Mouse (Mus musculus): ENCODE measurements around the gene Rbpjl. TPM values are rescaled to one million over a fixed set of nuclear protein-coding genes. Genes with fewer than 3 reads are reported as not detected.

Rbpjl gene
- polyA plus RNA-seq, 1 experiment from 2014 or later = not detected

DNA sequence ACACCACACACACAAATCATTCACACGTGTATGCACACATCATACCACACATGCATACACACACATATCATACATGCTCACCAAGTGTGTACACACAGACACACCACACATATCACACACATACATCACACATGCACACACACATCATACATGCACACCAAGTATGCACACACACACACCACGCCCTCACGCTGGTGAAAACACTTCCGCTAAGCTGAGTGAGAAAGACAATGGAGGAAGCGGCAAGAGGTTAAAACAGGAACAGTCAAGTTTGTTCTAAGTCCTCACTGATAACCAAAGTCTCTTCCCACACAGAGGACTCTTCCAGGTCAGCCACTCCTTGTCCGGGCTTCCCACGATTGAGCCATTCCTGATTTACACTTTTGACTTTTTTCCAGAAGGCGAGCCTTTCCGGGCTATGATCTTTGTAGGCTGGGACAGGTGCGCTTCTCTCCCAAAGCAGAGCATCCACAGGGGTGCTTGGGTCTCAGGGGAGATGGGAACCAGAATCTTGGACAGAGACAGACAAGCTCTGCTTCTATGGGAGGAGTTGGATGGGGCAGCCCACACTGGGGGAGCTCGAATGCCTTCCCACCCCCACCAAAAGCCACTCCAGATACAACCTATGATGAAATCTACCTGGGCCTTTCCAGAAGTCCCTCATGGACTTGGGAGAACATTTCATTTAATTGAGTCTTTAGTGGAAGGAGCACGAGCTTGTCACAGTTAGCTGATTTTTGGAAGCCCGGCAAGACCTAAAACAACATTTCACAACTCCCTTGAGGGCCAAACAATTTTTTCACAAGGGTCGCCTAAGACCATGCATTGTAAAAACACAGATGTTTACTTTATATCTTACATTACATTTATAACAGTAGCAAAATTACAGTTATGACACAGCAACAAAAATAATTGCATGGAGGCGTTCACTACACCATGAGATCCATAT, 25.2 kb upstream of the Rbpjl start:
- no peak overlapping the region for H3K27ac ChIP-seq
- H3K9ac ChIP-seq = no peak overlapping the region
- WGBS (ENCODE audit: insufficient replicate concordance) = 72% methylated on average over 15 of the region's 15 CpGs
- H3K36me3 ChIP-seq = no peaks in the 10 kb centered on the region
- H3K4me3 ChIP-seq = no peak overlapping the region
- H3K4me1 ChIP-seq = no peaks in the 10 kb centered on the region
- no peaks in the 10 kb centered on the region for H3K9me3 ChIP-seq (replicated peaks)
- H3K4me2 ChIP-seq = no peak overlapping the region
- H3K27me3 ChIP-seq (replicated peaks) = 0 out of 2 replicates have a peak, but pooled peaks cover under 1% of the 10 kb centered on the region
- ATAC-seq = no peak

DNA sequence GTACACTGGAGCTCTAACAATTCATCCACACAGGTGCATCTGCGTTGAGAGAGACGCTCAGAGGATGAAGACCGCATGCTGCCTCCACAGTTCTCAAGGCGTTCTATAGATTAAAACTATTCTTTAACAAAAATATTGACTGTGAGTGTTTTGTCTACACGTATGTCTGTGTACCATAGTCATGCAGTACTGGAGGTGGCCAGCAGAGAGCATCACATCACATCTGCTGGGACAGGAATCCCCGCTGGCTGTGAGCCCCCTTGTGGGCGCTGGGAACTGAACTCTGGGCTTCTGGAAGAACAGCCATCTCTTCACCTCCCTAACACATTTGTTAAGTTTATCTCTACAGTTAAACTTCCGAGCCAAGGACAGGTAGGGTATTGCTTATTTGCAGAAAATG, 21.2 kb upstream of the Rbpjl start:
- Histone ChIP-seq H3K4me1 (no peaks in the 10 kb centered on the region), H3K4me3 (no peak overlapping the region), H3K9me3 (replicated peaks) (no peaks in the 10 kb centered on the region), H3K36me3 (no peaks in the 10 kb centered on the region), H3K9ac (no peak overlapping the region), H3K27ac (no peak overlapping the region), H3K4me2 (no peak overlapping the region), H3K27me3 (replicated peaks) (peaks cover 17% of the 10 kb centered on the region; the same call in 1 of the 2 replicates)
- no peak for ATAC-seq
- 62% methylated on average over 8 of the region's 8 CpGs for WGBS (ENCODE audit: insufficient replicate concordance)

DNA sequence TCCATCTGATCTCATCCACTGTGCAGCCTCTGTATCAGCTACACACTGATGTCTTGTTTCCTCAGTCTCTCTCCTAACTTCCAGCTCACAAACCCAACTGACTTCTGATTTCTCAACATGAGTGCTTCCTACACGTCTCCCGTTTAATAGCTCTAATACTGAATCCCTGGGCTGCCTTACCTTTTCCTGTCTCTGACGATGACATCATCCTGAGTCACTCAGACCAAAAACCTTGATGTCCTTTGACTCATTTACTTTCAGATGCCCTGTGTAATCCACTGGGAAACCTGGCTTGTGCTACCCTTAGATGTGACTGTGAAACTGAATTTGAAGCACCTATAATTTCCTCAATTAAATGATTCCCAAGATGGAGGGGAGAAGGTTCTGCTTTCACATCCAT, 20.0 kb upstream of the Rbpjl start:
- no peaks in the 10 kb centered on the region for H3K4me1 ChIP-seq
- H3K4me2 ChIP-seq = no peak overlapping the region
- H3K4me3 ChIP-seq = no peak overlapping the region
- H3K9ac ChIP-seq = no peak overlapping the region
- H3K27me3 ChIP-seq (replicated peaks) = peaks cover 27% of the 10 kb centered on the region
- H3K36me3 ChIP-seq = no peaks in the 10 kb centered on the region
- 44% methylated on average over 3 of the region's 3 CpGs for WGBS (ENCODE audit: insufficient replicate concordance)
- no peak for ATAC-seq
- no peak overlapping the region for H3K27ac ChIP-seq
- H3K9me3 ChIP-seq (replicated peaks) = no peaks in the 10 kb centered on the region

DNA sequence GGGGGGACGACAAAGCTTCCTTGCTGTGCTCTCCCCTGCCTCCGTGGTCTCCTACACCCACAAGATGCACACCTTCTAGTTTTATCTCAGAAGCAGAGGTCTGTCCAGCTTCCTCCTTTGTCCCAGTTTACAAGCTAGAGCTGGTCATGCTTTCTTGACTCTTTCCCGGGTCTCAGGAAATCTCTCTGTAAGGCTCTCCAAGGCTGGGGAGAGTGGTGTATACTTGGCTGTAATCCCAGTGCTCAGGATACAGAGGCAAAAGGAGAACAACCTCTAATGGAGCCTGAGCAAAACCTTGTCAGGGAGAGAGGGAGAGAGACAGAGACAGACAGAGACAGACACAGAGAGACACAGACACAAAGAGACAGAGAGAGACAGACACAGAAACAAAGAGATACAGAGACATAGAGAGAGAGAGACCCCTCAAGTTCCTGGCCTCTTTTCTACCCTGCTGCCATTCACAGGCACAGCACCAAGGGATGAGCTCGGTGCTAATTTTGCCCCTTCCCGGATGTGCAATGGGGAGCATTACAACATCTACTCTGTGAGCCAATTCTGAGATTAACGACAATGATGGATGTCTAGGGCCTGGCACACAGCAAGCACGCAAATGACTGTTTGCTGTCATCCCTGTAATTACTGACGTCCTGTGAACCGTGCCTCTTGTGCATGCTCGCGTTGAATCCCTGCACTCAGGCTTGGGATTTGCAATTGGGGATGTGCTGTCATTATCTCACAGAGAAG, 19.1 kb upstream of the Rbpjl start:
- no peak overlapping the region for H3K27ac ChIP-seq
- no peaks in the 10 kb centered on the region for H3K9me3 ChIP-seq (replicated peaks)

DNA sequence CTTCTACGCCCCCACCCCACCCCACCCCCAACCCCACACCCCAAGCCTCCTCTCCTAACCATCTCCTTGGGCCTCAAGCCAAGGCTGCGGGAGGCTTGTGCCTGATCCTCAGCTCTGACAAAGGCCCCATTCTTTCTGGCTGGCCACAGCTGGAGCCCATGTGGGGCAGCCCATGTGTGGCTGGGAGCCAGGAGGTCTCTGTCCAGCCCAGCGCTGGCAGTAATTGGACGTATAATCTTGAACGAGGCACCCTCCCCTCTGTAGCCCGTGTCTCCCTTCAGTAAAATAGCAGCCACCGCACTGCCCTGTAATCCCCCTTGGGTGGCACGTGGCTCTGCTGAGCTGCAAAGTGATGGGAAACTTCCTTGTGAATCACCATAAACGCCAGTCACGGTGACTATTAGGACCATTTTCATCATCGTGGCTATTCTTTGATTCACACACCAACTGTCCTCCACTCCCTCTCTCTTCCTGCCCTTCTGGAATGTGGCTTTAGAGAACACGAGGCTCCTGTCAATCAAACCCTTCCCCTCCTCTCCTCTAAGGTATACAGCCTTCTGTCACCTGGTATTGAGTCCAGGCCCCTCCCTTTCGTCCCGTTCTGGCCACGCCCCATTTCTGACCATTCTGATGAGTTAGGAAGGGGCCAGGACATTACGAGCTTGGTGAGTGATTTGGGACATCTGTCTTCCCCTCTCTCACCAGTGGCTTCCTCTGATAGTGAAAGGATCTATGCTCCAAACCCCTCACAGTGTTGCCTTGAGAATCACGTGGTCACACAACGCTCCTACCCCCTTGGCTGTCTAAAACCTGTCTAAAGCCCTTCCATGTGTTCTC, 16.8 kb upstream of the Rbpjl start:
- ATAC-seq = no peak
- no peaks in the 10 kb centered on the region for H3K9me3 ChIP-seq (replicated peaks)
- no peak overlapping the region for H3K9ac ChIP-seq
- H3K36me3 ChIP-seq = no peaks in the 10 kb centered on the region
- 23% methylated on average over 18 of the region's 18 CpGs for WGBS (ENCODE audit: insufficient replicate concordance)
- no peak overlapping the region for H3K4me3 ChIP-seq
- no peak overlapping the region for H3K4me2 ChIP-seq
- no peaks in the 10 kb centered on the region for H3K4me1 ChIP-seq
- no peak overlapping the region for H3K27ac ChIP-seq
- H3K27me3 ChIP-seq (replicated peaks) = peaks cover 55% of the 10 kb centered on the region

More for the DNA sequence above, 19.1 kb upstream of the Rbpjl start:
- no peaks in the 10 kb centered on the region for H3K36me3 ChIP-seq
- no peak overlapping the region for H3K9ac ChIP-seq
- peaks cover 36% of the 10 kb centered on the region for H3K27me3 ChIP-seq (replicated peaks)
- H3K4me3 ChIP-seq = no peak overlapping the region
- H3K4me1 ChIP-seq = no peaks in the 10 kb centered on the region
- H3K4me2 ChIP-seq = no peak overlapping the region
- 49% methylated on average over 11 of the region's 11 CpGs for WGBS (ENCODE audit: insufficient replicate concordance)
- ATAC-seq = no peak

DNA sequence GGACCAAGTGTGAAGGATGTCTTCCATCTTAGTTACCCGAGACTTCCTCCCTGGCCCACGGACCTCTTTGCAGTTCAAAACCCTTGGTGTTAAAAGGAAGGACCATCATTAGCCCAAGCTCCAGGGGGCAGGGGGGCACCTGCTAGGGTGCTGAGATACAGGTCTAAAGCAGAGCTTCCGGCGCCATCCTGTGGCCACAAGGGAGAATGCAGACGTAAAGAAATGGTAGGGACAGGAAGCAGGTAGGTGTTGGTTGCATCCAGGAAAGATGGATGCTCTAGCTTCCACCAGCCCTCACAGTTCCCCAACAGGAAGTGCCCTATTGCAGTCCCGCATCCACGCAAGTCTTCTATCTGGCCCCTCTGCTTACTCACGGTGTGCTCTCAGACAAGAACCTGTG, 16.0 kb upstream of the Rbpjl start:
- no peak for ATAC-seq
- no peak overlapping the region for H3K4me3 ChIP-seq
- no peak overlapping the region for H3K9ac ChIP-seq
- H3K27me3 ChIP-seq (replicated peaks) = peaks cover 60% of the 10 kb centered on the region
- no peak overlapping the region for H3K4me2 ChIP-seq
- H3K9me3 ChIP-seq (replicated peaks) = no peaks in the 10 kb centered on the region
- no peaks in the 10 kb centered on the region for H3K4me1 ChIP-seq
- no peak overlapping the region for H3K27ac ChIP-seq
- 4% methylated on average over 8 of the region's 8 CpGs for WGBS (ENCODE audit: insufficient replicate concordance)
- H3K36me3 ChIP-seq = no peaks in the 10 kb centered on the region

DNA sequence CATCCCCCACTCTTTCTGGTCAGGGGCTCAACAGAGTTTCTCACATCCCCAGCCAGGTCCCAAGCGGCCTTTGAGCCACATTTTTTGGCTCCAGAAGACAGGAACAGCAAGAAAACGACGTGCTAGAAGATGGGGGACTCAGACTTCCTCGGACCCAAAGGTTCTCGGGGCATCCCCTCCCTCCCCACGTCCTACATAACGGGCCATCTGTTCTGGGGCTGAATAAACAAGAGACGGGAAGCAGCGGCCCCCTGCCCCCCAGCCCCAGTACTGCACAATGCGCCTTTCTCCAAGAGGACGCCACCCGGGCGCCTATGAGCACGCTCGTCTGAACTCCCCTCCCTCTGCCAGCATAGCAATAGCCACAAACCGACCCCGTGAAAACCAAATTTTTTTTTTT, 13.9 kb upstream of the Rbpjl start, which contains the start of gene Slpi:
Gene Slpi, minus strand, starts transcription at position 76 of the 400 bp plus-strand sequence.
- Histone ChIP-seq H3K9ac (no peak within 1 kb of the TSS), H3K4me2 (peak within 1 kb of the TSS; percentile 65), H3K4me3 (peak within 1 kb of the TSS; percentile 42), H3K27ac (no peak within 1 kb of the TSS), H3K4me1 (no peaks in the 10 kb centered on the region), H3K36me3 (no peaks in the 10 kb centered on the region), H3K27me3 (replicated peaks) (peaks cover 67% of the 10 kb centered on the region), H3K9me3 (replicated peaks) (no peaks in the 10 kb centered on the region)
- 3% methylated on average over 17 of the region's 17 CpGs for WGBS (ENCODE audit: insufficient replicate concordance)
- ATAC-seq = no peak

DNA sequence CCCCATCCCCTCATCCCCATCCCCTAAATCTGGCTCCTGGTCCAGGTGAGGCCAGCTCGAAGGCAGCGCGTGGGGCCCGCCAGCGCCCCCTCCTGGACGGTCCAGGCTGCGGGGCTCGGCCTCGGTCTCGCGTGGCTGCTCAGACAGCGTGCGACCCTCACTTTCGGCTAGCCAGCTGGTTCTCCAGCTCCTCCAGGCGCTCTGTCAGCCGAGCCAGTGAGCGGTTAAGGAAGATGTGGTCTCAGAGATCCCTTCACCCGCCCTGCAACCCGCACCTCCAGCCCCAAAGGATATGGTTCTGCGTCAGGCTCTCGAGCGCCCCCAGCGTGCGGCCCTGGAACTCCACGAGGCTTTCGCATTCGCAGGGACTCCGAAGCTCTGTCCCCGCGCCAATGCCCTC, 13.4 kb upstream of the Rbpjl start:
- Histone ChIP-seq H3K27me3 (replicated peaks) (peaks cover 68% of the 10 kb centered on the region), H3K9ac (no peak overlapping the region), H3K4me2 (peak overlapping the region; percentile 65), H3K36me3 (no peaks in the 10 kb centered on the region), H3K9me3 (replicated peaks) (no peaks in the 10 kb centered on the region), H3K27ac (no peak overlapping the region), H3K4me3 (peak overlapping the region; percentile 42), H3K4me1 (no peaks in the 10 kb centered on the region)
- ATAC-seq = peak; percentile 44
- 2% methylated on average over 30 of the region's 30 CpGs for WGBS (ENCODE audit: insufficient replicate concordance)

DNA sequence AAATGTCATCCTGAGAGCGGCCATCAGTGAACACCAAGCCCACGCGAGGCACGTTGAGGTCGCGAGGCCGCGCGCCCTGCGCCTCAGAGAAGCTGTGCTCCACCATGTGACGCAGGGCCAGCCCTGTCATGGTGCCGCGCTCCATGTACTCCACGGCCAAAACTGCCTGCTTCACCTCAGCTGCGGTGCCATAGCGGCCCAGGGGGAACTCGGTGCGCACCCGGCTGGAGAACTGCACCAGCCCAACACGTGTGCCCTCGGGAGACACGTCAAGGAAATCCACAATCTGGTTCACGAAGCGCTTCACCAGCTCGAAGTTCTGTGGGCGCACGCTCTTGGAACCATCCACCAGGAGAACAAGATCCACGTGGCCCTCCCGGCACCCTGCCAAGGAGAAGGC, 9.8 kb upstream of the Rbpjl start:
- Histone ChIP-seq H3K27ac (no peak overlapping the region), H3K4me1 (no peaks in the 10 kb centered on the region), H3K27me3 (replicated peaks) (peaks cover 46% of the 10 kb centered on the region), H3K9ac (no peak overlapping the region), H3K9me3 (replicated peaks) (peaks cover 10% of the 10 kb centered on the region), H3K4me3 (no peak overlapping the region), H3K36me3 (no peaks in the 10 kb centered on the region), H3K4me2 (no peak overlapping the region)
- 65% methylated on average over 29 of the region's 29 CpGs for WGBS (ENCODE audit: insufficient replicate concordance)
- no peak for ATAC-seq

DNA sequence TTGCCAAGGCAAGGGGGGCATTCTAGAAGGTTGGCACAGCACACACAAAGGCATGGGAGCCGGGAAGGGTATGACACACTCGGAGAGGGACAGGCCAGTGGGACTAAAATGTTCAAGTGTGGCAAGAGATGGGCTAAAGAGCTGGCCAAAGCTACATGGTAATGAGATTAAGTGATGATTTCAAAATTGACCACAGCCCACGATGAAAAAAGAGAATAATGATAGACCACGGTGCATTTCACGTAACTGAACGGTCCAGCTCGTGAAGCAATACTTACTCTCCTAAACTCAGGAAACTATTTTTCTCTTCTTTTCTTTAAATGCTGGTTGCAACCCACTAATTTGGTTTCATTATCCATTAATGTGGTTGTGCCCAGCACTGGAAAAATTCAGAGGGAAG, 6.9 kb upstream of the Rbpjl start:
- Histone ChIP-seq H3K27ac (no peak overlapping the region), H3K36me3 (no peaks in the 10 kb centered on the region), H3K4me1 (no peaks in the 10 kb centered on the region), H3K9me3 (replicated peaks) (peaks cover 11% of the 10 kb centered on the region), H3K27me3 (replicated peaks) (peaks cover 44% of the 10 kb centered on the region), H3K9ac (no peak overlapping the region), H3K4me3 (no peak overlapping the region), H3K4me2 (no peak overlapping the region)
- 82% methylated on average over 7 of the region's 7 CpGs for WGBS (ENCODE audit: insufficient replicate concordance)
- no peak for ATAC-seq

DNA sequence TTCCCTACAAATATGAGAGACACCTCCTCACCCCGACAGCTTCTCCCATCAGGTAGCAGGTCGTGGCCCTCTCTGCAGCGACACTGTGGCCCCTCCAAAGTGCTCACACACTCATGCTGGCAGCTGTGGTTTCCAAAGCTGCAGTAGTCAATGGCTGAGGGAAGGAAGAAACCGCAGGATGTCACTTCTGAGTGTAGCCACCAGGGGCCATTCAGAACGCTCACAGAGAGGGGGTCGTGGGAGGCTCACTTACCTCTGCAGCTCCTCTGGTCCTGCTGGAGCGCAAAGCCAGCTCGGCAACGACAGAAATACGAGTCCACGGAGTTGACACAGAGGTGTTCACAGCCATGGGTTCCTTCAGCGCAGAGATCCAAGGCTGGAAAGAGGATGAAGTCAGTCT, 6.0 kb upstream of the Rbpjl start:
- Histone ChIP-seq H3K9ac (no peak overlapping the region), H3K36me3 (no peaks in the 10 kb centered on the region), H3K27ac (no peak overlapping the region), H3K27me3 (replicated peaks) (peaks cover 48% of the 10 kb centered on the region), H3K4me2 (no peak overlapping the region), H3K4me3 (no peak overlapping the region), H3K4me1 (no peaks in the 10 kb centered on the region), H3K9me3 (replicated peaks) (peaks cover 11% of the 10 kb centered on the region)
- no peak for ATAC-seq
- 58% methylated on average over 12 of the region's 12 CpGs for WGBS (ENCODE audit: insufficient replicate concordance)

Data from liver, embryonic 12.5 days (tissue).